Mouse (Mus musculus): ENCODE results near the gene Dlgap4.

DNA sequence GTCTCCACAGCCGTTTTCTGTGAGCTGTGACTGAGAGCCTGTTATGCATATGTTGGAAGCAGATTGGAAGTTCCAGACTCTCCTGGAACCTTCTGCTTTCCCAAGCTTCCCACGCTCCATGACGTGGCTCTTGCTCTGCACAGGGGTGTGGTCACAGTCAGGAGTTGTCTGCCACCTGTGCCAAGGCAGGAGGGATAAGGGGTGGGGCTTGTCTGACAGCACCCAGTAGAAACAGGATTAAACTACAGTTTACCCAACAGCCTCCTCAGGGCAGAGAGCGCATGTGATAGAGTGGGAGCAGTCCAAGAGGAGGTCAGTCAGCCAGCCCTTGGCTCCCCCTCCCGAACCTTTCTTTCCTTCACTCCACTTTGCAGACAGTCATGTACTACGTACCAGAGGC is 118.6 kb downstream of the Dlgap4 start:
- TF ChIP-seq NRF1 (IDR thresholded peaks at IDR 0.05; ENCODE audit: low read depth, low read length) (no peak), SIN3A (IDR thresholded peaks at IDR 0.05; ENCODE audit: low read length) (no peak), MAX (IDR thresholded peaks at IDR 0.05; ENCODE audit: low read length) (no peak), CHD2 (IDR thresholded peaks at IDR 0.05; ENCODE audit: low read length) (no peak), POLR2A (IDR thresholded peaks at IDR 0.05; ENCODE audit: low read depth, low read length) (no peak)
